Mouse (Mus musculus): ENCODE measurements at regions not wholly inside any gene's neighbourhood (a gene's known extent, or its start where the extent isn't known, plus 50 kb on each side); places are given as distances from the start of the nearest gene placed in this dataset.

- Histone ChIP-seq H3K4me3 (replicated peaks; ENCODE audit: low read length) (no peak overlapping the region), H3K4me1 (ENCODE audit: control insufficient read depth, insufficient read depth, low read length) (peaks cover 25% of the 10 kb centered on the region), H3K36me3 (ENCODE audit: control insufficient read depth, insufficient read depth, low read length) (no peaks in the 10 kb centered on the region), H3K9me3 (ENCODE audit: control insufficient read depth, low read length) (no peaks in the 10 kb centered on the region), H3K27me3 (ENCODE audit: control insufficient read depth, insufficient read depth, low read length) (no peaks in the 10 kb centered on the region), H3K27ac (replicated peaks; ENCODE audit: low read depth, low read length) (no peak overlapping the region), H3K4me2 (replicated peaks; ENCODE audit: low read depth, low read length, severe bottlenecking) (no peak overlapping the region), H3K9ac (ENCODE audit: low read depth, low read length, severe bottlenecking) (no peak overlapping the region)
- peak; percentile 83 for DNase-seq (ENCODE audit: low spot score)
- 27% methylated on average over 3 of the region's 3 CpGs for WGBS
- peak; percentile 63; the same call in 1 of the 2 replicates for ATAC-seq (ENCODE audit: low FRiP score, low read depth)
- no peak for TF ChIP-seq POLR2A (IDR thresholded peaks at IDR 0.05; ENCODE audit: borderline replicate concordance, extremely low read depth, insufficient read depth, insufficient read length)
Measured at GRCm38 (mm10) chr1:61061892-61062460, 84.2 kb downstream of the Icos start.

GRCm38 (mm10) chr1:61068112-61068511, 90.4 kb downstream of the Icos start:
- no peak overlapping the region for H3K4me3 ChIP-seq (replicated peaks; ENCODE audit: low read length)
- no peak overlapping the region for H3K9ac ChIP-seq (ENCODE audit: low read depth, low read length, severe bottlenecking)
- no peak overlapping the region for H3K27ac ChIP-seq (replicated peaks; ENCODE audit: low read depth, low read length)
- H3K36me3 ChIP-seq (ENCODE audit: control insufficient read depth, insufficient read depth, low read length) = no peaks in the 10 kb centered on the region
- H3K4me1 ChIP-seq (ENCODE audit: control insufficient read depth, insufficient read depth, low read length) = peaks cover 13% of the 10 kb centered on the region
- ATAC-seq (ENCODE audit: low FRiP score, low read depth) (no peak), DNase-seq (ENCODE audit: low spot score) (no peak)
- 60% methylated on average over 6 of the region's 6 CpGs for WGBS
- no peak for TF ChIP-seq POLR2A (IDR thresholded peaks at IDR 0.05; ENCODE audit: borderline replicate concordance, extremely low read depth, insufficient read depth, insufficient read length)
- H3K9me3 ChIP-seq (ENCODE audit: control insufficient read depth, low read length) = no peaks in the 10 kb centered on the region
- no peaks in the 10 kb centered on the region for H3K27me3 ChIP-seq (ENCODE audit: control insufficient read depth, insufficient read depth, low read length)
- H3K4me2 ChIP-seq (replicated peaks; ENCODE audit: low read depth, low read length, severe bottlenecking) = no peak overlapping the region

- WGBS = 48% methylated on average over 2 of the region's 2 CpGs
- no peak for ATAC-seq (ENCODE audit: low FRiP score, low read depth)
Measured at GRCm38 (mm10) chr1:61074127-61074526, 96.4 kb downstream of the Icos start.

GRCm38 (mm10) chr1:61075335-61075734, 97.6 kb downstream of the Icos start:
- Histone ChIP-seq H3K36me3 (ENCODE audit: control insufficient read depth, insufficient read depth, low read length) (no peaks in the 10 kb centered on the region), H3K4me1 (ENCODE audit: control insufficient read depth, insufficient read depth, low read length) (no peaks in the 10 kb centered on the region), H3K4me2 (replicated peaks; ENCODE audit: low read depth, low read length, severe bottlenecking) (no peak overlapping the region), H3K27ac (replicated peaks; ENCODE audit: low read depth, low read length) (no peak overlapping the region), H3K9ac (ENCODE audit: low read depth, low read length, severe bottlenecking) (no peak overlapping the region), H3K9me3 (ENCODE audit: control insufficient read depth, low read length) (no peaks in the 10 kb centered on the region), H3K4me3 (replicated peaks; ENCODE audit: low read length) (no peak overlapping the region), H3K27me3 (ENCODE audit: control insufficient read depth, insufficient read depth, low read length) (no peaks in the 10 kb centered on the region)
- WGBS = 89% methylated on average over 1 of the region's 1 CpGs
- no peak for ATAC-seq (ENCODE audit: low FRiP score, low read depth)
- no peak for TF ChIP-seq POLR2A (IDR thresholded peaks at IDR 0.05; ENCODE audit: borderline replicate concordance, extremely low read depth, insufficient read depth, insufficient read length)
- DNase-seq (ENCODE audit: low spot score) = no peak

More at GRCm38 (mm10) chr1:61074127-61074526, 96.4 kb downstream of the Icos start:
- Histone ChIP-seq H3K9ac (ENCODE audit: low read depth, low read length, severe bottlenecking) (no peak overlapping the region), H3K36me3 (ENCODE audit: control insufficient read depth, insufficient read depth, low read length) (no peaks in the 10 kb centered on the region), H3K9me3 (ENCODE audit: control insufficient read depth, low read length) (no peaks in the 10 kb centered on the region), H3K4me3 (replicated peaks; ENCODE audit: low read length) (no peak overlapping the region), H3K4me1 (ENCODE audit: control insufficient read depth, insufficient read depth, low read length) (no peaks in the 10 kb centered on the region), H3K4me2 (replicated peaks; ENCODE audit: low read depth, low read length, severe bottlenecking) (no peak overlapping the region), H3K27ac (replicated peaks; ENCODE audit: low read depth, low read length) (no peak overlapping the region), H3K27me3 (ENCODE audit: control insufficient read depth, insufficient read depth, low read length) (no peaks in the 10 kb centered on the region)
- no peak for TF ChIP-seq POLR2A (IDR thresholded peaks at IDR 0.05; ENCODE audit: borderline replicate concordance, extremely low read depth, insufficient read depth, insufficient read length)
- DNase-seq (ENCODE audit: low spot score) = no peak

GRCm38 (mm10) chr1:61084732-61085131, 107.0 kb downstream of the Icos start:
- Histone ChIP-seq H3K4me3 (replicated peaks; ENCODE audit: low read length) (no peak overlapping the region), H3K4me1 (ENCODE audit: control insufficient read depth, insufficient read depth, low read length) (no peaks in the 10 kb centered on the region), H3K4me2 (replicated peaks; ENCODE audit: low read depth, low read length, severe bottlenecking) (no peak overlapping the region), H3K9ac (ENCODE audit: low read depth, low read length, severe bottlenecking) (no peak overlapping the region), H3K27me3 (ENCODE audit: control insufficient read depth, insufficient read depth, low read length) (no peaks in the 10 kb centered on the region), H3K27ac (replicated peaks; ENCODE audit: low read depth, low read length) (no peak overlapping the region), H3K9me3 (ENCODE audit: control insufficient read depth, low read length) (no peaks in the 10 kb centered on the region), H3K36me3 (ENCODE audit: control insufficient read depth, insufficient read depth, low read length) (no peaks in the 10 kb centered on the region)
- no peak for DNase-seq (ENCODE audit: low spot score)
- no peak for ATAC-seq (ENCODE audit: low FRiP score, low read depth)
- TF ChIP-seq POLR2A (IDR thresholded peaks at IDR 0.05; ENCODE audit: borderline replicate concordance, extremely low read depth, insufficient read depth, insufficient read length) = no peak

DNA sequence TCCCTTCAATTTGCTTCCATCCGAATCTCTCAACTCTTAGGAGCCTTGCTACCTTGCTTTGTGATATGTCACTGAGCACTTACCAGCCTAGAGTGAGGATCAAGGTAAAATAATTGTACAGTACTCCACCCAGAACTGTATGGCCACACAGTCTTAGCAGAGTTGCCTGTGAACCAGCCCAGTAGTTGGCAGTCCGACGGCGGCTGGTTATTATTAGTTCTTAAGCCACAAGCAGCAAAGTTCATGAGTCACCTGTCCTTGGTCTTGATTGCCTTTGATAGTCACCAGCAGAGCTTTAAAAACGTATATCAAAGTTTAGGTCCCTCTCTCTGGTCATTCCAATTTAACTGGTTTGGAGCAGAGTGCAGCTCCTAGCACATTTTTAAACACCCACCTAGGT, 109.1 kb downstream of the Icos start:
- no peak for TF ChIP-seq POLR2A (IDR thresholded peaks at IDR 0.05; ENCODE audit: borderline replicate concordance, extremely low read depth, insufficient read depth, insufficient read length)

More for the DNA sequence above, 109.1 kb downstream of the Icos start:
- Histone ChIP-seq H3K27me3 (ENCODE audit: control insufficient read depth, insufficient read depth, low read length) (no peaks in the 10 kb centered on the region), H3K4me1 (ENCODE audit: control insufficient read depth, insufficient read depth, low read length) (no peaks in the 10 kb centered on the region), H3K36me3 (ENCODE audit: control insufficient read depth, insufficient read depth, low read length) (no peaks in the 10 kb centered on the region), H3K4me3 (replicated peaks; ENCODE audit: low read length) (no peak overlapping the region), H3K27ac (replicated peaks; ENCODE audit: low read depth, low read length) (no peak overlapping the region), H3K4me2 (replicated peaks; ENCODE audit: low read depth, low read length, severe bottlenecking) (no peak overlapping the region), H3K9me3 (ENCODE audit: control insufficient read depth, low read length) (no peaks in the 10 kb centered on the region), H3K9ac (ENCODE audit: low read depth, low read length, severe bottlenecking) (no peak overlapping the region)
- DNase-seq (ENCODE audit: low spot score) (no peak), ATAC-seq (ENCODE audit: low FRiP score, low read depth) (no peak)
- WGBS = 74% methylated on average over 5 of the region's 5 CpGs
